Mouse (Mus musculus) E14TG2a.4 (cell line): ENCODE measurements at regions not wholly inside any gene's neighbourhood (a gene's known extent, or its start where the extent isn't known, plus 50 kb on each side); places are given as distances from the start of the nearest gene placed in this dataset.

Experiments
- H3K27me3 ChIP-seq: 2 replicates; pipeline ENCODE4 v1.6.1; 2014; ENCODE audit warnings: low read length, control low read depth; ENCODE audit not compliant: insufficient read depth
- H3K36me3 ChIP-seq: 2 replicates; pipeline ENCODE4 v1.6.1; 2014; ENCODE audit warnings: low read length, control low read depth; ENCODE audit not compliant: insufficient read depth
- H3K4me1 ChIP-seq: replicated peaks from 2 replicates; pipeline ENCODE4 v1.6.1; 2014; ENCODE audit warnings: low read depth, low read length, control low read depth
- H3K4me3 ChIP-seq: replicated peaks from 2 replicates; pipeline ENCODE4 v1.5.1; 2014; ENCODE audit warnings: mild to moderate bottlenecking, low read length
- H3K9me3 ChIP-seq: 2 replicates; pipeline ENCODE4 v1.6.1; 2014; ENCODE audit warnings: low read length, control low read depth
- CTCF ChIP-seq: conservative IDR thresholded peaks from 2 replicates; pipeline ENCODE4 v1.5.1; 2014; ENCODE audit warnings: low read length
- NANOG ChIP-seq: IDR thresholded peaks from 2 replicates; pipeline ENCODE4 v1.6.1; 2014; ENCODE audit warnings: borderline replicate concordance, low read length, mixed read lengths
- POU5F1 ChIP-seq: IDR thresholded peaks from 2 replicates; pipeline ENCODE4 v1.6.1; 2014; ENCODE audit warnings: low read length, borderline replicate concordance

- Histone ChIP-seq H3K27me3 (no peaks in the 10 kb centered on the region; the same call in 1 of the 2 replicates), H3K36me3 (no peaks in the 10 kb centered on the region), H3K9me3 (peaks cover 6% of the 10 kb centered on the region), H3K4me3 (no peak overlapping the region), H3K4me1 (no peaks in the 10 kb centered on the region)
- TF ChIP-seq CTCF, result no peak
- no peak for TF ChIP-seq NANOG
- no peak for TF ChIP-seq POU5F1
Observed at GRCm38 (mm10) chr4:110038696-110039095, 60.8 kb downstream of the Dmrta2 start.

GRCm38 (mm10) chr4:110044851-110045618 is 67.2 kb downstream of the Dmrta2 start:
- Histone ChIP-seq H3K27me3 (peaks cover 19% of the 10 kb centered on the region), H3K36me3 (no peaks in the 10 kb centered on the region), H3K4me3 (no peak overlapping the region), H3K9me3 (no peaks in the 10 kb centered on the region), H3K4me1 (peaks cover 2% of the 10 kb centered on the region; the same call in 1 of the 2 replicates)
- no peak for TF ChIP-seq CTCF
- TF ChIP-seq NANOG, result no peak
- no peak for TF ChIP-seq POU5F1

GRCm38 (mm10) chr4:110045651-110046269 is 67.9 kb downstream of the Dmrta2 start:
- Histone ChIP-seq H3K27me3 (peaks cover 19% of the 10 kb centered on the region), H3K4me3 (no peak overlapping the region), H3K36me3 (no peaks in the 10 kb centered on the region), H3K4me1 (peaks cover 6% of the 10 kb centered on the region), H3K9me3 (no peaks in the 10 kb centered on the region)
- no peak for TF ChIP-seq POU5F1
- TF ChIP-seq NANOG, result no peak
- no peak for TF ChIP-seq CTCF

- Histone ChIP-seq H3K36me3 (no peaks in the 10 kb centered on the region), H3K27me3 (peaks cover 19% of the 10 kb centered on the region), H3K9me3 (no peaks in the 10 kb centered on the region), H3K4me3 (no peak overlapping the region), H3K4me1 (peaks cover 9% of the 10 kb centered on the region)
- TF ChIP-seq POU5F1 (no peak), NANOG (no peak), CTCF (no peak)
Observed at GRCm38 (mm10) chr4:110046270-110046651, 68.4 kb downstream of the Dmrta2 start.

- Histone ChIP-seq H3K36me3 (no peaks in the 10 kb centered on the region), H3K4me3 (peak overlapping the region; percentile 67), H3K27me3 (peaks cover 20% of the 10 kb centered on the region), H3K9me3 (peaks cover 6% of the 10 kb centered on the region; the same call in 1 of the 2 replicates), H3K4me1 (peaks cover 14% of the 10 kb centered on the region)
- peak; percentile 54 for TF ChIP-seq CTCF
- TF ChIP-seq POU5F1, result no peak
Observed at GRCm38 (mm10) chr4:110050393-110051280, 72.8 kb downstream of the Dmrta2 start.

GRCm38 (mm10) chr4:110051281-110051665 is 73.4 kb downstream of the Dmrta2 start:
- no peaks in the 10 kb centered on the region for H3K36me3 ChIP-seq
- H3K4me3 ChIP-seq, result peak overlapping the region; percentile 67
- peaks cover 6% of the 10 kb centered on the region; the same call in 1 of the 2 replicates for H3K9me3 ChIP-seq
- peaks cover 20% of the 10 kb centered on the region for H3K27me3 ChIP-seq
- TF ChIP-seq POU5F1 (no peak), NANOG (no peak), CTCF (no peak)
- peaks cover 14% of the 10 kb centered on the region for H3K4me1 ChIP-seq

GRCm38 (mm10) chr4:110051872-110052271 is 74.0 kb downstream of the Dmrta2 start:
- Histone ChIP-seq H3K9me3 (peaks cover 6% of the 10 kb centered on the region; the same call in 1 of the 2 replicates), H3K4me3 (no peak overlapping the region), H3K4me1 (peaks cover 14% of the 10 kb centered on the region), H3K36me3 (no peaks in the 10 kb centered on the region), H3K27me3 (peaks cover 17% of the 10 kb centered on the region)
- TF ChIP-seq NANOG (no peak), POU5F1 (no peak), CTCF (no peak)

- TF ChIP-seq POU5F1, result no peak
- peak; percentile 47 for TF ChIP-seq CTCF
- Histone ChIP-seq H3K27me3 (peaks cover 17% of the 10 kb centered on the region), H3K4me3 (no peak overlapping the region), H3K9me3 (peaks cover 6% of the 10 kb centered on the region; the same call in 1 of the 2 replicates), H3K4me1 (peaks cover 14% of the 10 kb centered on the region), H3K36me3 (no peaks in the 10 kb centered on the region)
Observed at GRCm38 (mm10) chr4:110052998-110053397, 75.1 kb downstream of the Dmrta2 start.
